ENCODE assay signal across 15 mouse cellular contexts in genomic region chr1:15118462-15118861, GRCm38 (mm10).
"Had no signal": no experiment of that assay in that cellular context is flagged by ENCODE, and none has a peak within 500 bp of the region (broad histone marks: within the 10 kb centered on the region; RNA-seq: fewer than 3 reads in every experiment).

No protein-coding gene starts in this region.

- H3K4me2 ChIP-seq: limb, embryonic 13.5 days; midbrain, embryonic 11.5 days; midbrain, embryonic 15.5 days; neural tube, embryonic 12.5 days had no signal

- H3K27ac ChIP-seq: layer of hippocampus, adult 2 months; limb, embryonic 13.5 days; midbrain, embryonic 15.5 days; neural tube, embryonic 12.5 days had no signal

- DNase-seq: kidney, adult 18-20 months; kidney, postnatal 10 days; kidney, postnatal 4 days; left cerebral cortex, postnatal 4 days; lung, adult 2 months; lung, postnatal 10 days; lung, postnatal 4 days; right cerebral cortex, postnatal 14 days; thymus, postnatal 4 days had no signal

- ATAC-seq: midbrain, embryonic 15.5 days had no signal

- H3K36me3 ChIP-seq: limb, embryonic 13.5 days; midbrain, embryonic 15.5 days; neural tube, embryonic 12.5 days had no signal

- H3K9me3 ChIP-seq: limb, embryonic 13.5 days; megakaryocyte, embryonic 14.5 days; midbrain, embryonic 15.5 days; neural tube, embryonic 12.5 days had no signal

- H3K27me3 ChIP-seq: limb, embryonic 13.5 days; megakaryocyte, embryonic 14.5 days; midbrain, embryonic 15.5 days; neural tube, embryonic 12.5 days had no signal

- H3K4me1 ChIP-seq: limb, embryonic 13.5 days; megakaryocyte, embryonic 14.5 days; midbrain, embryonic 15.5 days; neural tube, embryonic 12.5 days had no signal

- H3K9ac ChIP-seq: limb, embryonic 13.5 days; midbrain, embryonic 15.5 days; neural tube, embryonic 12.5 days had no signal

- H3K4me3 ChIP-seq: layer of hippocampus, adult 2 months; limb, embryonic 13.5 days; megakaryocyte, embryonic 14.5 days; midbrain, embryonic 15.5 days; neural tube, embryonic 12.5 days had no signal
